Mouse (Mus musculus) heart, embryonic 16.5 days (tissue): ENCODE results near the gene Snrnp25. TPM values are rescaled to one million over a fixed set of nuclear protein-coding genes. Genes with fewer than 3 reads are reported as not detected.

Experiments used
- ATAC-seq: fragments of 200-750 bp; cut with Nextera tagmentation; replicated peaks from 2 replicates; pipeline ENCODE4 v1.8.0; 2017; ENCODE audit warnings: moderate number of reproducible peaks; ENCODE audit not compliant: insufficient read depth, low FRiP score; ENCODE audit errors: extremely low read depth
- H3K27ac ChIP-seq: fragments of 300-500 bp; sonication (generic); 2 replicates; pipeline ENCODE4 v1.5.1; 2014; ENCODE audit warnings: mild to moderate bottlenecking, low read length, control low read depth, moderate library complexity
- H3K27me3 ChIP-seq: fragments of 300-500 bp; sonication (generic); 2 replicates; pipeline ENCODE4 v1.6.1; 2014; ENCODE audit warnings: low read length, mixed read lengths; ENCODE audit not compliant: control insufficient read depth, insufficient read depth
- H3K36me3 ChIP-seq: fragments of 300-500 bp; sonication (generic); 2 replicates; pipeline ENCODE4 v1.6.1; 2014; ENCODE audit not compliant: control insufficient read depth, insufficient read depth
- H3K4me1 ChIP-seq: fragments of 300-500 bp; sonication (generic); 2 replicates; pipeline ENCODE4 v1.6.1; 2014; ENCODE audit warnings: low read length, mixed read lengths; ENCODE audit not compliant: control insufficient read depth, insufficient read depth
- H3K4me2 ChIP-seq: fragments of 300-500 bp; sonication (generic); 2 replicates; pipeline ENCODE4 v1.6.1; 2014; ENCODE audit warnings: low read depth, mild to moderate bottlenecking, control low read depth, low read length
- H3K4me3 ChIP-seq: fragments of 300-500 bp; sonication (generic); 2 replicates; pipeline ENCODE4 v1.5.1; 2014; ENCODE audit warnings: mild to moderate bottlenecking, control low read depth, low read length
- H3K9ac ChIP-seq: fragments of 300-500 bp; sonication (generic); 2 replicates; pipeline ENCODE4 v1.6.1; 2014; ENCODE audit warnings: low read length, control low read depth
- H3K9me3 ChIP-seq: fragments of 300-500 bp; sonication (generic); replicated peaks from 2 replicates; pipeline ENCODE4 v1.6.1; 2016; ENCODE audit warnings: low read length; ENCODE audit not compliant: control insufficient read depth
- WGBS: fragments of 180-500 bp; shearing (Covaris S2); extraction: QIAGEN DNeasy Blood & Tissue Kit; methylation state at CpG from one replicate; pipeline ENCODE4 v1.1.7; 2014; 5-methylcytosine and 5-hydroxymethylcytosine counted together
- polyA plus RNA-seq: library from polyadenylated mRNA; unstranded; fragments of >200 nt; fragmentation: Nextera tagmentation; extraction: Ambion mirVana; gene quantifications from 2 replicates; pipeline ENCODE4 v1.2.1, GENCODE M21; 2015

Snrnp25 gene
- polyA plus RNA-seq, 1 experiment from 2014 or later, result 50.9 TPM

DNA sequence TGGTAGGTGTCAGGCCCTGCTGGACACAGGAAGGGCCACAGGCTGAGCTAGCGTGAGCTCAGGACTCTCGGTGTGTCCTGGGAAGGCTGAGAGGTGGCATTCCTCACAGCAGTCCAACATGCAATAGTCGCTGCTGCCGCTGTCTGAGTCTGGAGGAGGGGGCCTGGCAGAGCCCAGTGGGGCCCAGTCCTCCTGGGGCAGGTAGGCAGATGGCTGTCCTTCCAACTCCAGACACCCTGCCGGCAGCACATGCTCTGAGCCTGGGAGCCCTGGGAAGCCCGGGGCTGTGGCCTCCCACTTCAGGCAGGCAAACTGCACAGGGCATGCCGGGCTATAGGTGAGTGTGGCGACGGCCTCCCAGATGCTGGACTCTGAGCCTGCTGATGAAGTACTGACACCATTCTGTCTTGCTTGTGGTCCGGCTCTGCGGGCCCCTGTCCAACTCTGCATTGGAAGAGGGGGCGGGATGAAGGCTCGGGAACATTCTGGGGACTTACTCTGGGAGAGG lies 14.6 kb upstream of the Snrnp25 start:
- no peak for ATAC-seq
- Histone ChIP-seq H3K4me1 (peaks cover 4% of the 10 kb centered on the region; the same call in 1 of the 2 replicates), H3K4me3 (no peak overlapping the region), H3K9me3 (no peaks in the 10 kb centered on the region; the same call in 1 of the 2 replicates), H3K36me3 (no peaks in the 10 kb centered on the region), H3K27ac (no peak overlapping the region), H3K9ac (no peak overlapping the region), H3K4me2 (no peak overlapping the region), H3K27me3 (no peaks in the 10 kb centered on the region)
- 65% methylated on average over 13 of the region's 13 CpGs for WGBS

DNA sequence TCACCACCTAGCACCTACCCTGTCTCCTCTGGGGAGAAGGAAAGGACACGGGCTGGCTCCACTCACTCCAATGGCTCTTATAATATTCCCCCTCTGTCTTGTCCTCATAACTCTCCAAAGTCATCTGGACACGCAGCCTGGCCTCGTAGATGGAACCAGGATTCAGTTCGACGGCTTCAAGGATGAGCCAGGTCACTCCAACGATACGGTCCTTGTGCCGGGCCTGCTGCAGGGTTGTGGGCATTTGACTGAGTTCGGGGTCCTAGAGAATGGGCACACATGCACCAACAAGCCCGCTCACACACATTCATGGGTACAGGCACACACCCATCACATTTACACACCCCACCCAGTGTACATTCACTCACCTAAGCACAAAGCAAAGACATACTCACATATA lies 12.1 kb upstream of the Snrnp25 start:
- 93% methylated on average over 10 of the region's 10 CpGs for WGBS
- Histone ChIP-seq H3K4me1 (peaks cover 4% of the 10 kb centered on the region; the same call in 1 of the 2 replicates), H3K36me3 (no peaks in the 10 kb centered on the region), H3K9ac (no peak overlapping the region), H3K9me3 (no peaks in the 10 kb centered on the region), H3K27ac (no peak overlapping the region), H3K4me3 (no peak overlapping the region), H3K27me3 (no peaks in the 10 kb centered on the region), H3K4me2 (no peak overlapping the region)
- no peak for ATAC-seq

DNA sequence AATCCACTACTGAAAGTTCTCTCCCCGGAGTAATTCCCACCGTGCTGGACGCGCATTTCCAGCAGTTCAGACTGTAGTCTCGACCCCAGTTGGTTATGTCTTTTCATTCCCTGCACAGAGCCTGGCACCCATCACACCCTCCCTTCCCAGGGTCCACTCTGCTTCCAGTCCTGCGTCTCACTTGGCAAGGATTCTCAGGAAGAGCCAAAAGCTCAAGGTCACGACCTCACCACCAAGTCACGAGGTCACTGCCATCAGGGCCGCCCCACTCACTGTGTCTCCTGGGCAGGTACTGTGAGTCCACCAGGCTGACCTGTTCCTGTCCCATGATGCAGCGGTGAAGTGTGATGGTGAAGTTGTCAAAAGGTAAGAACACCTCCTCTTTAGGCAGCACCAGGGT lies 11.1 kb upstream of the Snrnp25 start:
- Histone ChIP-seq H3K9me3 (no peaks in the 10 kb centered on the region), H3K27me3 (no peaks in the 10 kb centered on the region), H3K4me1 (peaks cover 4% of the 10 kb centered on the region; the same call in 1 of the 2 replicates), H3K4me3 (no peak overlapping the region), H3K27ac (no peak overlapping the region), H3K9ac (no peak overlapping the region), H3K4me2 (no peak overlapping the region), H3K36me3 (no peaks in the 10 kb centered on the region)
- no peak for ATAC-seq
- WGBS, result 73% methylated on average over 10 of the region's 10 CpGs

DNA sequence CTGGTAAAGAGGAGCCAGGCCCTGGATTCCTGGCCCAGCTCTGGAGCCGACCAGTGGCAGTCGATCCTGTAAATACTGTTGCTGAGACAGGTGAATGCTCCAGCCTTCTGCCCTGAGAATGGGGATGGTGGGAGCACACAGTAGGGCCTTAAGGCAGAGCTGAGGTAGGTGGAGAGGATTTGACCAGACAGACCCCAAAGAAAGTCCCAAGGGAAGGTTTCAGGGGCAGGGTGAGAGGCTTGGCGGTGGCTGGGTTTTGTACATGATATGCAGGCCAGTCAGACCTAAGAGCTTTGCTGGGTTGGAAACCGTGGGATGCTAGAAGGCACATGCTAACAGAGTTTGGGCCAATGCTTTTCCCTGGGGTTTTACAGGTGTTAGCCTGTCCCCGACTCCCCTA lies 10.6 kb upstream of the Snrnp25 start:
- no peaks in the 10 kb centered on the region for H3K27me3 ChIP-seq
- no peaks in the 10 kb centered on the region for H3K9me3 ChIP-seq
- peaks cover 4% of the 10 kb centered on the region; the same call in 1 of the 2 replicates for H3K4me1 ChIP-seq
- H3K4me2 ChIP-seq, result no peak overlapping the region
- no peak overlapping the region for H3K27ac ChIP-seq
- no peak for ATAC-seq
- H3K4me3 ChIP-seq, result no peak overlapping the region
- no peaks in the 10 kb centered on the region for H3K36me3 ChIP-seq
- WGBS, result 79% methylated on average over 5 of the region's 5 CpGs
- H3K9ac ChIP-seq, result no peak overlapping the region

DNA sequence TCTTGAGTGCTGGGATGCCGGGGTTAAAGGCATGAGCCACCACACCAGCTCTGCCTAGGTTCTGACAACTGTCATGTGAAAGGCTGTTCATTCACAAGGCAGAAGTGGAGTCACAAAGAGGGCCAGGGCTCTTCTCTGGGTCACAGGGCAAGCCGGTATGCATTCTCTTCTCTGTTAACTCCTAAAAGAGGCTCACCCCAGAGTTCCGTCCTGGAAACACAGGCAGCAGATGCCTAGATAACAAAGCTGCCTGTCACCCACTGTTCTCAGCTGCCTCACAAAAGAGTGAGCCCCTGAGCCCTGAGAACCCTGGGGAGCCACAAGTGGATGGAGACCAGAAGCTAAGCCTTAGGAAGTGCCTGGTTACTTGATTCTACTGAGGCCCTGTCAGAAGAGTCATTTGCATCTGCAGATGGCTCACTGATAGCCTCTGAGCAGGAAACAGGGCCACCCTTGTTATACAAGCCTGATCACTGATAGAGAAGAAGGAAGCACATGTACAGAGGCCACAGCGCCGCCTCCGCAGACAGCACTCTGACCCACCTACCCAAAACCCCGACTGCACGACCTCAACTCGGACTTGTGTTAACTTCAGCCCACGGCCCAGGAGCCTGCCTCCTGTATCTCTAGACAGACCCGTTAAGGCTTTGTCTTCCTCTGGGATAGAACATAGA lies 9.2 kb upstream of the Snrnp25 start:
- WGBS, result 23% methylated on average over 11 of the region's 11 CpGs
- no peaks in the 10 kb centered on the region for H3K36me3 ChIP-seq
- no peaks in the 10 kb centered on the region for H3K27me3 ChIP-seq
- H3K4me3 ChIP-seq, result no peak overlapping the region
- no peak for ATAC-seq
- H3K4me2 ChIP-seq, result no peak overlapping the region; the same call in 1 of the 2 replicates
- H3K9ac ChIP-seq, result no peak overlapping the region; the same call in 1 of the 2 replicates
- H3K4me1 ChIP-seq, result peaks cover 4% of the 10 kb centered on the region; the same call in 1 of the 2 replicates
- H3K9me3 ChIP-seq, result no peaks in the 10 kb centered on the region
- H3K27ac ChIP-seq, result no peak overlapping the region; the same call in 1 of the 2 replicates

DNA sequence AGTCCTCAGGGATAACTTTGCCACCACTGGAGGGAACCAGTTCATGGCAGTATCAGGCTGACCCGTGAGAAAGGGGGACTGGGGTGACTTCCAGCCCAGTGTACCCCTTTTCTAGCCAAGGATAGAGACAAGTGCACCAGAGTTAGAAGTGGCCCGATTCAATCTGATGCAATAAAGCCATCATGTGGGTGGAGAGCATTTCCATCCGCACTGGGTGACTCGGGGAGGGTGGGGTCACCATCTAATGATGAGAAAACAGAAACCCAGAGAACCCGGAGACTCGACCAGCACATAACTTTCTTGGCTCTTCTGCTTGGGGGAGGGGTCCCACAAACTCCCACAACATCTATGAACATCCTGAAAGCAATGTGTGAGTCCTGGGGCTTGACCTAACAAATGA lies 8.5 kb upstream of the Snrnp25 start:
- H3K27me3 ChIP-seq, result no peaks in the 10 kb centered on the region
- no peak overlapping the region for H3K4me2 ChIP-seq
- no peaks in the 10 kb centered on the region for H3K4me1 ChIP-seq
- WGBS, result 66% methylated on average over 6 of the region's 6 CpGs
- H3K9ac ChIP-seq, result no peak overlapping the region
- no peak for ATAC-seq
- no peaks in the 10 kb centered on the region for H3K36me3 ChIP-seq
- H3K9me3 ChIP-seq, result no peaks in the 10 kb centered on the region
- no peak overlapping the region for H3K27ac ChIP-seq
- H3K4me3 ChIP-seq, result no peak overlapping the region

DNA sequence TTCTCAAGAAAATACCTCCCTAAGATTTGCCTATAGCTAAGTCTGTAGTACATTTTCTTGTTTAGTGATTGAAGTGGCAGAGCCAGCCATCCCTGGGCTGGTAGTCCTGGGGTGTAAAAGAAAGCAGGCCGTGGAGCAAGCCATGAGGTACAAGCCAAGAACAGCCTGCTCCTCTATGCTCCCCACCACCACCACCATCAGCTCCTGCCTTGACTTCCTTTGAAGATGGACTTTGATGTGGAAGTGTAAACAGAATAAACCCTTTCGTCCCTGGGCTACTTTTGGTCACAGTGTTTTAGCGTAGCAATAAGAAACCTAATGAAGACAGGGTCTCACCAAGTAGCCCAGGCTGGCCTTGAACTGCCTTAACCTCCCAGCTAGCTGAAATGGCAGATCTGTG lies 7.4 kb upstream of the Snrnp25 start:
- ATAC-seq, result no peak

DNA sequence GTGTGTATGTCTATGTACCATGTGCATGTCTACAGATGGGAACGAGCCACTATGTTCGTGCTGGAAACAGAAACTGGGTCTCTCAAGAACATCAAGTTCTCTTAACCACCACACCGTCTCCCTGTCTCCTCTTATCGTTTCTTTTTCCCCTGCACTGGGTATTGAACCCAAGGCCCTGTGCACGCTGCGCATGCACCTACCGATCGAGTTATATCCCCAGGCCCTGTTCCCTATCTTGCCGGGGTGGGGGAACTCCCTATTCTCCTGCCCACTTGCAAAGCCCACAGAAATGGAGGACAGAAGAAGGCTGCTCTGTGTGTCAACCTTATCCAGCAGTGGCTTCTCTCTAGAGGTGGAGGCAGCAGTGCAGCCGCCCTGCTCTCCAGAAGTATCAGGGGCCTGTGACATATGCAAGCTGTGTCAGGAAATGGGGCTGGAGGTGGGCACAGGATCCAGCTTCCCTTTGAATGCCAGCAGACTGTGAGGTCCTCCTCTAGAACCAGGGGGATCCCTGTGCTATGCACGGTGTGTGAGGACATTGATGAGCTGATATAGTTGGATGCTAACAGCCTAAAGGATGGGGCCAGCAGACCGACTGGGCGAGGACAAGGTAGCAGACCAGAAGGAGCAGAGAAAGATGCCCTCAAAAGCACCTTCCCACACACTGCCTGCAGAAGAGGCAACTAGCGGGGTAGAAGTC lies 6.8 kb upstream of the Snrnp25 start:
- Histone ChIP-seq H3K4me1 (no peaks in the 10 kb centered on the region), H3K27ac (no peak overlapping the region; the same call in 1 of the 2 replicates), H3K36me3 (no peaks in the 10 kb centered on the region), H3K9ac (no peak overlapping the region), H3K4me2 (no peak overlapping the region), H3K27me3 (no peaks in the 10 kb centered on the region), H3K9me3 (no peaks in the 10 kb centered on the region), H3K4me3 (no peak overlapping the region)
- no peak for ATAC-seq
- WGBS, result 72% methylated on average over 14 of the region's 14 CpGs

More for the DNA sequence above, 7.4 kb upstream of the Snrnp25 start:
- Histone ChIP-seq H3K36me3 (no peaks in the 10 kb centered on the region), H3K9me3 (no peaks in the 10 kb centered on the region), H3K4me3 (no peak overlapping the region), H3K4me1 (no peaks in the 10 kb centered on the region), H3K9ac (no peak overlapping the region), H3K27me3 (no peaks in the 10 kb centered on the region), H3K27ac (no peak overlapping the region), H3K4me2 (no peak overlapping the region)
- WGBS, result 53% methylated on average over 3 of the region's 3 CpGs

DNA sequence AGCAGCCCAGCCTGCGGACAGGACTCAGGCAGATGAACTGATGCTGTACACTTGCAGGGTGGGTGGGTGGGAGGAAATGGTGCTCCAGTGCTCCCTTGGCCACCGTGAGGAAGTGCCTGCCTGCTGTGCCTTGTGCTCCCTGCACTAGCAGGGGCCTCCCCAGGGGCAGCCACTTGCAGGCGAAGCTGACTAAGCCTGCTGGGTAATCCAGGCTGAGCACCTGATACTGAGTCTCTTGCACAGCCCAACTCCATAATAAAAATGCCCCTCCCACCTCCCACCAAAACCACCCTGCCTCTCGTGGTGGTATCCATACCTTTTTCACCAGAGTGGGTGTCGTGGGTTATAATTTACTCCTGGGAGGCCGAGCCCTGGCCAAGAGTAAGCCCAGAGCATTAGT lies 6.0 kb upstream of the Snrnp25 start:
- Histone ChIP-seq H3K4me2 (no peak overlapping the region), H3K36me3 (no peaks in the 10 kb centered on the region), H3K27me3 (no peaks in the 10 kb centered on the region), H3K4me1 (no peaks in the 10 kb centered on the region), H3K27ac (no peak overlapping the region; the same call in 1 of the 2 replicates), H3K9ac (no peak overlapping the region), H3K4me3 (no peak overlapping the region), H3K9me3 (no peaks in the 10 kb centered on the region)
- 48% methylated on average over 6 of the region's 6 CpGs for WGBS
- ATAC-seq, result peak; percentile 46; the same call in 1 of the 2 replicates
